Mouse (Mus musculus): ENCODE measurements at regions not wholly inside any gene's neighbourhood (a gene's known extent, or its start where the extent isn't known, plus 50 kb on each side); places are given as distances from the start of the nearest gene placed in this dataset.

GRCm38 (mm10) chr14:102907411-102908103 lies 74.9 kb downstream of the Kctd12 start:
- ATAC-seq (ENCODE audit: low read depth) (no peak), DNase-seq (ENCODE audit: low spot score) (no peak)
- H3K4me1 ChIP-seq (ENCODE audit: control insufficient read depth, insufficient read depth, low read length) = no peaks in the 10 kb centered on the region
- no peaks in the 10 kb centered on the region for H3K36me3 ChIP-seq (ENCODE audit: control insufficient read depth, insufficient read depth, low read length)
- no peaks in the 10 kb centered on the region for H3K9me3 ChIP-seq (ENCODE audit: control insufficient read depth, low read length)
- no peak overlapping the region for H3K4me2 ChIP-seq (ENCODE audit: low read depth, low read length)
- no peaks in the 10 kb centered on the region for H3K27me3 ChIP-seq (replicated peaks; ENCODE audit: control insufficient read depth, insufficient read depth, low read length)
- 81% methylated on average over 6 of the region's 6 CpGs for WGBS
- no peak overlapping the region for H3K27ac ChIP-seq (replicated peaks; ENCODE audit: low read depth, low read length)
- no peak overlapping the region for H3K4me3 ChIP-seq (ENCODE audit: low read depth, low read length)
- H3K9ac ChIP-seq (ENCODE audit: low read depth, low read length) = no peak overlapping the region

- 79% methylated on average over 6 of the region's 6 CpGs for WGBS
- H3K27ac ChIP-seq (replicated peaks; ENCODE audit: low read depth, low read length) = no peak overlapping the region
- H3K4me2 ChIP-seq (ENCODE audit: low read depth, low read length) = no peak overlapping the region
- ATAC-seq (ENCODE audit: low read depth) (no peak), DNase-seq (ENCODE audit: low spot score) (no peak)
- H3K36me3 ChIP-seq (ENCODE audit: control insufficient read depth, insufficient read depth, low read length) = no peaks in the 10 kb centered on the region
- H3K9ac ChIP-seq (ENCODE audit: low read depth, low read length) = no peak overlapping the region
- no peaks in the 10 kb centered on the region for H3K4me1 ChIP-seq (ENCODE audit: control insufficient read depth, insufficient read depth, low read length)
- no peaks in the 10 kb centered on the region for H3K9me3 ChIP-seq (ENCODE audit: control insufficient read depth, low read length)
- no peaks in the 10 kb centered on the region for H3K27me3 ChIP-seq (replicated peaks; ENCODE audit: control insufficient read depth, insufficient read depth, low read length)
- no peak overlapping the region for H3K4me3 ChIP-seq (ENCODE audit: low read depth, low read length)
Observed at GRCm38 (mm10) chr14:102906826-102907225, 75.6 kb downstream of the Kctd12 start.

DNA sequence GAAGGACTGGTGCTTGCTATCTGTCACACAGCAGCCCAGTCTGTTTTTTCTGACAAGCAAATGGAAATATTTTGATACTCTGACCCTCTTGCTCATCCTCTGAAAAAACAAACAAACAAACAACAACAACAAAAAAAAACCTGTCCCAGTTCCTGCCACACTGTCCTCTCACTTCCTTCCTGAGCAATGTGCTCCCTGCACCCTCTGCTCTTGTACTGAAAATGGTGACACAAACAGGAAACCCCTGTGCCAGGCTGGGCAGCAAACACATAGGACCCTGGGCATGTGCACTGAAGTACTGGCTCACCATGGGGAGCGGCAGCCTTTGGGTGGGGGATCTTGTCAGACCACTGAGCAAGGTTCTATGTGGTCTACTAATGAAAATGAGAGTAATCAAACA lies 76.2 kb downstream of the Kctd12 start:
- H3K27ac ChIP-seq (replicated peaks; ENCODE audit: low read depth, low read length) = no peak overlapping the region
- ATAC-seq (ENCODE audit: low read depth) (no peak), DNase-seq (ENCODE audit: low spot score) (no peak)
- WGBS = 90% methylated on average over 1 of the region's 1 CpGs
- no peaks in the 10 kb centered on the region for H3K4me1 ChIP-seq (ENCODE audit: control insufficient read depth, insufficient read depth, low read length)
- H3K9ac ChIP-seq (ENCODE audit: low read depth, low read length) = no peak overlapping the region
- H3K27me3 ChIP-seq (replicated peaks; ENCODE audit: control insufficient read depth, insufficient read depth, low read length) = no peaks in the 10 kb centered on the region
- no peaks in the 10 kb centered on the region for H3K9me3 ChIP-seq (ENCODE audit: control insufficient read depth, low read length)
- no peak overlapping the region for H3K4me3 ChIP-seq (ENCODE audit: low read depth, low read length)
- H3K36me3 ChIP-seq (ENCODE audit: control insufficient read depth, insufficient read depth, low read length) = no peaks in the 10 kb centered on the region
- no peak overlapping the region for H3K4me2 ChIP-seq (ENCODE audit: low read depth, low read length)

DNA sequence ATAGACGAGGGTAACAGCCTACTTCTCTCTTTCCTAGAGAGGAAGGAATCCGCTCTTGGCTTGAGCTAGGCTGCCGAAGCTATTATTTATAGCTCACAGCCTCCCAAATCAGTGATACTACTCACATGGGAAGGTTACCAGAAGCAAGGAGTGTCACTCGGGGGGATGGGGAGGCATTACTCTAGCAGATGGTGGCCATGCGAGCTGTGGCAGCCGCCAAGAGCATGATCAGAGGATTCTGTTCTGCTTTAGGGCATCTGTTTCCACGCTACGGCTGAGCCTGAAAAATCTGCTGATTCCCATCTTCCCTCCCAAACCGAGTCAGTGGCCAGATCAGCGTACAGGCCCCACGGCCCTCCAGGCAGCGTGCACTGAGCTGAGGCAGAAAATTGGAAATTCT lies 79.5 kb downstream of the Kctd12 start:
- peak; percentile 88 for DNase-seq (ENCODE audit: low spot score)
- Histone ChIP-seq H3K9me3 (ENCODE audit: control insufficient read depth, low read length) (no peaks in the 10 kb centered on the region), H3K27ac (replicated peaks; ENCODE audit: low read depth, low read length) (peak overlapping the region; percentile 54), H3K36me3 (ENCODE audit: control insufficient read depth, insufficient read depth, low read length) (no peaks in the 10 kb centered on the region), H3K9ac (ENCODE audit: low read depth, low read length) (no peak overlapping the region), H3K4me3 (ENCODE audit: low read depth, low read length) (no peak overlapping the region), H3K27me3 (replicated peaks; ENCODE audit: control insufficient read depth, insufficient read depth, low read length) (no peaks in the 10 kb centered on the region), H3K4me1 (ENCODE audit: control insufficient read depth, insufficient read depth, low read length) (no peaks in the 10 kb centered on the region), H3K4me2 (ENCODE audit: low read depth, low read length) (peak overlapping the region; percentile 27)
- 20% methylated on average over 12 of the region's 12 CpGs for WGBS
- ATAC-seq (ENCODE audit: low read depth) = peak; percentile 86

GRCm38 (mm10) chr14:102902236-102902635 lies 80.2 kb downstream of the Kctd12 start:
- Histone ChIP-seq H3K36me3 (ENCODE audit: control insufficient read depth, insufficient read depth, low read length) (no peaks in the 10 kb centered on the region), H3K4me1 (ENCODE audit: control insufficient read depth, insufficient read depth, low read length) (no peaks in the 10 kb centered on the region), H3K9me3 (ENCODE audit: control insufficient read depth, low read length) (no peaks in the 10 kb centered on the region), H3K27ac (replicated peaks; ENCODE audit: low read depth, low read length) (no peak overlapping the region), H3K4me2 (ENCODE audit: low read depth, low read length) (no peak overlapping the region), H3K4me3 (ENCODE audit: low read depth, low read length) (no peak overlapping the region), H3K9ac (ENCODE audit: low read depth, low read length) (no peak overlapping the region), H3K27me3 (replicated peaks; ENCODE audit: control insufficient read depth, insufficient read depth, low read length) (no peaks in the 10 kb centered on the region)
- 64% methylated on average over 7 of the region's 7 CpGs for WGBS
- no peak for DNase-seq (ENCODE audit: low spot score)
- ATAC-seq (ENCODE audit: low read depth) = no peak

GRCm38 (mm10) chr14:102898445-102898844 lies 84.0 kb downstream of the Kctd12 start:
- WGBS = 72% methylated on average over 4 of the region's 4 CpGs
- H3K9ac ChIP-seq (ENCODE audit: low read depth, low read length) = no peak overlapping the region
- ATAC-seq (ENCODE audit: low read depth) (no peak), DNase-seq (ENCODE audit: low spot score) (peak; percentile 73)
- H3K4me1 ChIP-seq (ENCODE audit: control insufficient read depth, insufficient read depth, low read length) = no peaks in the 10 kb centered on the region
- no peaks in the 10 kb centered on the region for H3K9me3 ChIP-seq (ENCODE audit: control insufficient read depth, low read length)
- H3K4me3 ChIP-seq (ENCODE audit: low read depth, low read length) = no peak overlapping the region
- no peaks in the 10 kb centered on the region for H3K36me3 ChIP-seq (ENCODE audit: control insufficient read depth, insufficient read depth, low read length)
- no peak overlapping the region for H3K27ac ChIP-seq (replicated peaks; ENCODE audit: low read depth, low read length)
- no peak overlapping the region for H3K4me2 ChIP-seq (ENCODE audit: low read depth, low read length)
- H3K27me3 ChIP-seq (replicated peaks; ENCODE audit: control insufficient read depth, insufficient read depth, low read length) = no peaks in the 10 kb centered on the region

GRCm38 (mm10) chr14:102897039-102897438 lies 85.4 kb downstream of the Kctd12 start:
- 98% methylated on average over 1 of the region's 1 CpGs for WGBS
- DNase-seq (ENCODE audit: low spot score) (no peak), ATAC-seq (ENCODE audit: low read depth) (no peak)
- Histone ChIP-seq H3K4me2 (ENCODE audit: low read depth, low read length) (no peak overlapping the region), H3K9ac (ENCODE audit: low read depth, low read length) (no peak overlapping the region), H3K27ac (replicated peaks; ENCODE audit: low read depth, low read length) (no peak overlapping the region), H3K4me1 (ENCODE audit: control insufficient read depth, insufficient read depth, low read length) (no peaks in the 10 kb centered on the region), H3K27me3 (replicated peaks; ENCODE audit: control insufficient read depth, insufficient read depth, low read length) (no peaks in the 10 kb centered on the region), H3K4me3 (ENCODE audit: low read depth, low read length) (no peak overlapping the region), H3K36me3 (ENCODE audit: control insufficient read depth, insufficient read depth, low read length) (no peaks in the 10 kb centered on the region), H3K9me3 (ENCODE audit: control insufficient read depth, low read length) (no peaks in the 10 kb centered on the region)

GRCm38 (mm10) chr14:102896527-102896926 lies 85.9 kb downstream of the Kctd12 start:
- WGBS = 77% methylated on average over 3 of the region's 3 CpGs
- no peak for ATAC-seq (ENCODE audit: low read depth)
- Histone ChIP-seq H3K27me3 (replicated peaks; ENCODE audit: control insufficient read depth, insufficient read depth, low read length) (no peaks in the 10 kb centered on the region), H3K4me1 (ENCODE audit: control insufficient read depth, insufficient read depth, low read length) (no peaks in the 10 kb centered on the region), H3K9ac (ENCODE audit: low read depth, low read length) (no peak overlapping the region), H3K9me3 (ENCODE audit: control insufficient read depth, low read length) (no peaks in the 10 kb centered on the region), H3K36me3 (ENCODE audit: control insufficient read depth, insufficient read depth, low read length) (no peaks in the 10 kb centered on the region), H3K27ac (replicated peaks; ENCODE audit: low read depth, low read length) (no peak overlapping the region), H3K4me3 (ENCODE audit: low read depth, low read length) (no peak overlapping the region), H3K4me2 (ENCODE audit: low read depth, low read length) (no peak overlapping the region)
- no peak for DNase-seq (ENCODE audit: low spot score)

DNA sequence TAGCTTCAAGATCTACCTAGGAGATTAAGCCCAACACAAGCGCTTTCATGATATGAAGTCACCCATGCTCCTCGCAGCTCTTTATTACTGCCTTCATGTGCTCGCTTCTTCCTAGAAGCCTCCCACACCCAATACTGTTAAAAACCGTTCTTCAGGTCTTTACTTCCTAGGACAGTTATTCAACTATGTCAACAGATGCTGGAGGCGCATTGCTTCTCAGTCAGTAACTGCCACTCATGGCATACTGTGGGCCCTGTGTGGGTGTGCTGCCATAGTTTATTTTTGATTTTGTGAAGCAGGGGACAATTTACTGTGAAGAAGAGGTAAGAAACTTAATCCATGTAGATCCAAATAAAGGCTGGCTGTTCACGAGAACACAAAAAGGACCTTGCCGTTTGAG lies 89.2 kb downstream of the Kctd12 start:
- 91% methylated on average over 7 of the region's 7 CpGs for WGBS
- Histone ChIP-seq H3K9ac (ENCODE audit: low read depth, low read length) (no peak overlapping the region), H3K27ac (replicated peaks; ENCODE audit: low read depth, low read length) (no peak overlapping the region), H3K27me3 (replicated peaks; ENCODE audit: control insufficient read depth, insufficient read depth, low read length) (no peaks in the 10 kb centered on the region), H3K9me3 (ENCODE audit: control insufficient read depth, low read length) (no peaks in the 10 kb centered on the region), H3K4me3 (ENCODE audit: low read depth, low read length) (no peak overlapping the region), H3K4me1 (ENCODE audit: control insufficient read depth, insufficient read depth, low read length) (no peaks in the 10 kb centered on the region), H3K36me3 (ENCODE audit: control insufficient read depth, insufficient read depth, low read length) (no peaks in the 10 kb centered on the region), H3K4me2 (ENCODE audit: low read depth, low read length) (no peak overlapping the region)
- DNase-seq (ENCODE audit: low spot score) (no peak), ATAC-seq (ENCODE audit: low read depth) (no peak)
